In genomic region chr9:61299873-61300560, GRCm38 (mm10) we compare ENCODE assay signal across 16 mouse cellular contexts.
DNase-seq lines count a peak whose midpoint lies in the region; ATAC-seq and TF ChIP-seq lines count a peak whose summit lies in the region.
"Had no signal": no experiment of that assay in that cellular context is flagged by ENCODE, and none has a peak within 500 bp of the region (broad histone marks: within the 10 kb centered on the region; RNA-seq: fewer than 3 reads in every experiment).

No protein-coding gene starts in this region.

- no peak overlapping the region for H3K4me3 ChIP-seq in liver, embryonic 14.5 days (ENCODE audit: insufficient read depth in 1 of 2, low read depth in 2 of 2, low read length in 2 of 2)
- H3K4me3 ChIP-seq in kidney, embryonic 15.5 days (replicated peaks) = no peak overlapping the region
- H3K4me3 ChIP-seq in forebrain, embryonic 15.5 days = no peak overlapping the region
- H3K4me3 ChIP-seq: embryonic facial prominence, embryonic 13.5 days had no signal

- no peak overlapping the region; the same call in 1 of the 2 replicates for H3K27ac ChIP-seq in liver, embryonic 14.5 days
- H3K27ac ChIP-seq in kidney, embryonic 15.5 days = no peak overlapping the region
- no peak overlapping the region for H3K27ac ChIP-seq in forebrain, embryonic 15.5 days (replicated peaks)
- H3K27ac ChIP-seq: embryonic facial prominence, embryonic 13.5 days; hindbrain, embryonic 14.5 days; kidney, postnatal 0 days had no signal

- no peak for TF ChIP-seq CTCF in liver, embryonic 14.5 days (IDR thresholded peaks at IDR 0.05; ENCODE audit: low read depth)

- no peak overlapping the region for H3K9ac ChIP-seq in liver, embryonic 14.5 days (replicated peaks)
- no peak overlapping the region for H3K9ac ChIP-seq in kidney, embryonic 15.5 days
- no peak overlapping the region for H3K9ac ChIP-seq in forebrain, embryonic 15.5 days (replicated peaks)
- H3K9ac ChIP-seq: embryonic facial prominence, embryonic 13.5 days; hindbrain, embryonic 14.5 days had no signal

- peak; percentile 14 to 26 for DNase-seq in spleen, postnatal 36 days (ENCODE audit: low spot score in 2 of 2)
- no peak for DNase-seq in spleen, adult 18-20 months
- peak; percentile 58 for DNase-seq in ZHBTc4 (ENCODE audit: low read depth, low spot score)
- DNase-seq in liver, embryonic 14.5 days (ENCODE audit: low read depth in 3 of 3, low spot score in 3 of 3) = peak in 1 of 3 experiments; percentile 42
- peak; percentile 78 for DNase-seq in yolk sac, embryonic 10.5 days (ENCODE audit: low spot score)
- DNase-seq in cerebellum, postnatal 25 days = no peak
- DNase-seq: adrenal gland, adult 2 months; gastrocnemius, postnatal 36 days; left cerebral cortex, postnatal 4 days; right cerebral cortex, postnatal 4 days had no signal

- H3K9me3 ChIP-seq in liver, embryonic 14.5 days (ENCODE audit: control insufficient read depth, low read length) = no peaks in the 10 kb centered on the region
- no peaks in the 10 kb centered on the region for H3K9me3 ChIP-seq in kidney, embryonic 15.5 days (replicated peaks)
- no peaks in the 10 kb centered on the region for H3K9me3 ChIP-seq in forebrain, embryonic 15.5 days
- H3K9me3 ChIP-seq: embryonic facial prominence, embryonic 13.5 days had no signal

- peak; percentile 86 for ATAC-seq in liver, embryonic 14.5 days (ENCODE audit: insufficient read depth)
- no peak for ATAC-seq in kidney, embryonic 15.5 days (replicated peaks; ENCODE audit: low FRiP score)
- ATAC-seq in forebrain, embryonic 15.5 days (replicated peaks) = no peak
- ATAC-seq: forebrain, embryonic 16.5 days had no signal

- peak overlapping the region; percentile 31 for H3K4me2 ChIP-seq in liver, embryonic 14.5 days (ENCODE audit: low read depth)
- no peak overlapping the region for H3K4me2 ChIP-seq in kidney, embryonic 15.5 days
- H3K4me2 ChIP-seq in forebrain, embryonic 15.5 days (replicated peaks) = no peak overlapping the region
- H3K4me2 ChIP-seq: embryonic facial prominence, embryonic 13.5 days; hindbrain, embryonic 14.5 days had no signal

- TF ChIP-seq EP300 in liver, embryonic 14.5 days (IDR thresholded peaks at IDR 0.05; ENCODE audit: low read depth) = no peak; the same call in 1 of the 2 replicates

- no peaks in the 10 kb centered on the region for H3K27me3 ChIP-seq in liver, embryonic 14.5 days (ENCODE audit: control insufficient read depth, insufficient read depth, low read length)
- peaks cover 11% of the 10 kb centered on the region; the same call in 1 of the 2 replicates for H3K27me3 ChIP-seq in kidney, embryonic 15.5 days
- no peaks in the 10 kb centered on the region for H3K27me3 ChIP-seq in forebrain, embryonic 15.5 days

- WGBS in liver, embryonic 14.5 days (ENCODE audit: insufficient replicate concordance) = 18% methylated on average over 8 of the region's 8 CpGs
- 68% methylated on average over 8 of the region's 8 CpGs for WGBS in kidney, embryonic 15.5 days
- WGBS in forebrain, embryonic 15.5 days = 55% methylated on average over 7 of the region's 8 CpGs

- H3K4me1 ChIP-seq in liver, embryonic 14.5 days (replicated peaks; ENCODE audit: control insufficient read depth in 2 of 2, insufficient read depth in 2 of 2, low read length in 1 of 2) = peaks cover 13 to 18% of the 10 kb centered on the region in 2 experiments
- peaks cover 3% of the 10 kb centered on the region; the same call in 1 of the 2 replicates for H3K4me1 ChIP-seq in kidney, embryonic 15.5 days
- no peaks in the 10 kb centered on the region for H3K4me1 ChIP-seq in forebrain, embryonic 15.5 days

- H3K36me3 ChIP-seq in liver, embryonic 14.5 days (replicated peaks; ENCODE audit: control insufficient read depth, insufficient read depth, low read depth) = no peaks in the 10 kb centered on the region
- H3K36me3 ChIP-seq in kidney, embryonic 15.5 days = no peaks in the 10 kb centered on the region
- H3K36me3 ChIP-seq in forebrain, embryonic 15.5 days = no peaks in the 10 kb centered on the region
- H3K36me3 ChIP-seq: embryonic facial prominence, embryonic 13.5 days had no signal

Comparison
In these comparisons a context has a peak if more than half of its experiments do, and no peak if none do; other contexts are left out.
1. DNase-seq: peak in spleen, postnatal 36 days (2 of 2), ZHBTc4 (single experiment) and yolk sac, embryonic 10.5 days (single experiment); none in spleen, adult 18-20 months (0 of 2) and cerebellum, postnatal 25 days (0 of 2).